Mouse (Mus musculus) left cerebral cortex, postnatal 10 days (tissue): ENCODE measurements at regions not wholly inside any gene's neighbourhood (a gene's known extent, or its start where the extent isn't known, plus 50 kb on each side); places are given as distances from the start of the nearest gene placed in this dataset.

Source experiments
- DNase-seq, 2 experiments: peaks; one replicate each; pipeline ENCODE4 v3.0.0; 2021 to 2022; ENCODE audit warnings: low spot score in 2 of 2, mixed read lengths in 1 of 2; ENCODE audit errors: extremely low spot score in 1 of 2
- intact Hi-C: fragments of 180-260 bp; cut with DNase I; formaldehyde crosslinking; loops from one replicate; pipeline ENCODE4 v1.15.1; 2025

GRCm38 (mm10) chr9:102782926-102783850 lies 51.5 kb upstream of the Ryk start:
- intact Hi-C loops: loop anchor here (5.0 kb wide), 2 partner anchors 66 to 84 kb away; partner anchors contain the start of gene Amotl2
- no peak for DNase-seq

GRCm38 (mm10) chr9:102784329-102785026 lies 50.2 kb upstream of the Ryk start:
- intact Hi-C loops: loop anchor here (2.0 to 5.0 kb wide), 3 partner anchors 67 to 148 kb away; partner anchors contain the start of gene Amotl2
- DNase-seq: peak; percentile 83 to 86
